Mouse (Mus musculus) neural tube, embryonic 12.5 days (tissue): ENCODE measurements at regions not wholly inside any gene's neighbourhood (a gene's known extent, or its start where the extent isn't known, plus 50 kb on each side); places are given as distances from the start of the nearest gene placed in this dataset.

Experiments used
- ATAC-seq: fragments of 200-750 bp; cut with Nextera tagmentation; 2 replicates; pipeline ENCODE4 v1.8.0; 2017; ENCODE audit warnings: low read depth, mild to moderate bottlenecking, moderate TSS enrichment, moderate library complexity; ENCODE audit not compliant: low FRiP score
- H3K27ac ChIP-seq: fragments of 300-500 bp; sonication (generic); 2 replicates; pipeline ENCODE4 v1.5.1; 2016
- H3K27me3 ChIP-seq: fragments of 300-500 bp; sonication (generic); replicated peaks from 2 replicates; pipeline ENCODE4 v1.6.1; 2016; ENCODE audit warnings: mild to moderate bottlenecking
- H3K36me3 ChIP-seq: fragments of 300-500 bp; sonication (generic); 2 replicates; pipeline ENCODE4 v1.6.1; 2016; ENCODE audit warnings: mild to moderate bottlenecking
- H3K4me1 ChIP-seq: fragments of 300-500 bp; sonication (generic); 2 replicates; pipeline ENCODE4 v1.6.1; 2016
- H3K4me2 ChIP-seq: fragments of 300-500 bp; sonication (generic); replicated peaks from 2 replicates; pipeline ENCODE4 v1.6.1; 2016; ENCODE audit warnings: mild to moderate bottlenecking
- H3K4me3 ChIP-seq: fragments of 300-500 bp; sonication (generic); 2 replicates; pipeline ENCODE4 v1.5.1; 2016
- H3K9ac ChIP-seq: fragments of 300-500 bp; sonication (generic); 2 replicates; pipeline ENCODE4 v1.6.1; 2016; ENCODE audit warnings: mild to moderate bottlenecking
- H3K9me3 ChIP-seq: fragments of 300-500 bp; sonication (generic); 2 replicates; pipeline ENCODE4 v1.6.1; 2016; ENCODE audit warnings: mild to moderate bottlenecking
- WGBS: fragments of 180-500 bp; shearing (Covaris S2); methylation state at CpG from one replicate; pipeline ENCODE4 v1.1.7; 2016; 5-methylcytosine and 5-hydroxymethylcytosine counted together

DNA sequence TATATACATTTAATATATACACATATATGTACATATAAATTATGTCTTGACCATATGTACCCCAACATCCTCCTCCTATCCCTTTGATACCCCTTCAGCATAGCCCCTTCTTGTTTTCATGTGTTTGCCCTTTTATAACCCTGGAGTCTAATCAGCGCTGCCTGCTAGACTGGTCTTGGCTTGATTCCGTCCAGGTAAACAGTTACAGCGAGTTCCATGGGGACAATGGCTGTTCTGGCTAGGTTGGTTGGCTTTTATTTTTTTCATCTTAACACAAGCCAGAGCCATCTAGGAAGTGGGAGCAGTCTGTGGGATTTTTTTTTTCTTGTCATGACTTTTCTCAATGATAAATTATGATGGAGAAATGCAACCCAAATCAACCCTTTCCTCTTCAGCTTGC, 79.6 kb upstream of the Id2 start:
- no peak overlapping the region for H3K27ac ChIP-seq
- H3K4me1 ChIP-seq = no peaks in the 10 kb centered on the region
- H3K4me2 ChIP-seq = no peak overlapping the region
- no peak overlapping the region for H3K9ac ChIP-seq
- H3K27me3 ChIP-seq = no peaks in the 10 kb centered on the region
- H3K9me3 ChIP-seq = no peaks in the 10 kb centered on the region
- H3K36me3 ChIP-seq = no peaks in the 10 kb centered on the region
- no peak for ATAC-seq
- no peak overlapping the region for H3K4me3 ChIP-seq
- WGBS = 94% methylated on average over 3 of the region's 3 CpGs

DNA sequence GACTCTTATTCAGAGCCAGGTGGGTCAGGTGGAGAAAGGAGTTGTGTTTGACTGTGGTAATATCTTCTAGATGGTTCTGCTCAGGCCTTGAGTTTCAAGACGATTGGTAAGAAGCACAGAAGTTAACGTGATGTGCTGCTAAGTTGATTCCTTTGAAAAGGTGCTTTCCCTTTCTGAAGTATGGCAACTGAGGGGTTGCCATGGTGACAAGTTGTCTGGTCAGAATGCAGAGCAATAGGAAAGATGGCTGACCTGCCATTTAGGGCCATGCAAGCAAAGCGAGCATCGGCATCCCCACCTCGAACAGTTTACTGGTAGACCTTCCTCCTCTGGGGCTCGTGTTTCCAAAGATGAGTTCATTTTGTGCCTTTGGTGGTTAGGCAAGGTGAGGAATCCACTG, 76.1 kb upstream of the Id2 start:
- Histone ChIP-seq H3K36me3 (no peaks in the 10 kb centered on the region), H3K4me2 (no peak overlapping the region), H3K9ac (no peak overlapping the region), H3K27ac (no peak overlapping the region), H3K9me3 (no peaks in the 10 kb centered on the region), H3K27me3 (no peaks in the 10 kb centered on the region), H3K4me3 (no peak overlapping the region), H3K4me1 (no peaks in the 10 kb centered on the region)
- no peak for ATAC-seq
- WGBS = 82% methylated on average over 6 of the region's 6 CpGs

DNA sequence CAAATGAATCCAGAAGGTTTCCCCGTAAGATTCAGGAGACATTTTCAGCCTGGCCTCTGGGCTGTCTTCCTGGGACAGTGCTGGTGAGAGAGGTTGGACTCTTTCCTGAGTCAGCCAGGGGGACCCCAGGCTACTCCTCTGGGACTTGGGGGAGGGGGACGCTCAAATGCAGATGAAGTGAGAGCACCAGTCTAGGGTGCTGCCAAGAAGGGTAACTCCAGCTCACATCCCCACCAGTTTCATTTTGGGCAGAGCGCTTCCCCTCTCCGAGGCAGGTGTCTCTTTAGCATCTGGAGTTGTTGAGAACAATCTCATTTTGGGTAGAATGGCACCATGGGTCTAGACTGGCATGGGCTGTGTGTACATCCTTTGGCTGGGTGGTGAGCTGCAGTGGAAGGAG, 75.5 kb upstream of the Id2 start:
- Histone ChIP-seq H3K27me3 (no peaks in the 10 kb centered on the region), H3K4me2 (no peak overlapping the region), H3K36me3 (no peaks in the 10 kb centered on the region), H3K27ac (no peak overlapping the region), H3K9ac (no peak overlapping the region), H3K4me1 (no peaks in the 10 kb centered on the region), H3K9me3 (no peaks in the 10 kb centered on the region), H3K4me3 (no peak overlapping the region)
- no peak for ATAC-seq
- 90% methylated on average over 4 of the region's 4 CpGs for WGBS

DNA sequence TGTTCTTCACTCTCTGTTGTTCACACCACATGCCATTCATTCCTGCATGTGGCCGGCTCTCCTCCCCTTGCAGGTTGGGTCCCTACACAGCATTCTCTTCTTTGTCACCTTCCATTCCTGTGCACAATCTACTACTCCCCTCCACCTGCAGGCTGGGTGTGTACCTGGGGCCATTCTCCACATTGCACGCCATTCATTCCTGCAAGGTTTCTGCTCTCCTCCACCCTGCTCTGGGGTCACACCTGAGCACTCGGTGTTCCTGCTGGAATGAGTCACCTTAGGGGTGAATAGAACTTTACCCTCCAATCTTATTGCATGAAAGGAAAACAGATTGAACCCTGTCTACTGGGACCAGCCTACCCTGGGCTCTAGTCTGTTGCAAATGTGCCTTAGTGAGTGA, 72.7 kb upstream of the Id2 start:
- 84% methylated on average over 3 of the region's 3 CpGs for WGBS
- Histone ChIP-seq H3K36me3 (no peaks in the 10 kb centered on the region), H3K9ac (no peak overlapping the region), H3K27ac (no peak overlapping the region), H3K4me1 (no peaks in the 10 kb centered on the region), H3K9me3 (no peaks in the 10 kb centered on the region), H3K4me3 (no peak overlapping the region), H3K27me3 (no peaks in the 10 kb centered on the region), H3K4me2 (no peak overlapping the region)
- ATAC-seq = no peak

DNA sequence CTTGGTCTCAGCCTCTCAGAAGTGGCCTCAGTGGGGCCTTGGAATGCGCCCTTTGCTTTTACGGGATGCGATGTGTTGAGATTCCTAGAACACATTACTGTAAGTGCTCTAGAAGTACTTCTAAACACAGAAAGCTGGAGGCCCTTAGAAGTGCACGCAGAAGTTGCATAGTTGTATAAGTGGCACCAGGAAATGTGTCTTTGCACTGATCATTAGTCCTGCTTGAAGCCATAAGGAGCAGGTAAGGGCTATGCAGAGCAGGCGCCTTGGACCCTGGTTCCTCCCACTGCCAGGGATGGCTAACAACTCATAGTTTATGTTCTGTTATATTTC, 71.2 kb upstream of the Id2 start:
- Histone ChIP-seq H3K9me3 (no peaks in the 10 kb centered on the region), H3K4me2 (no peak overlapping the region), H3K9ac (no peak overlapping the region), H3K36me3 (no peaks in the 10 kb centered on the region), H3K27ac (no peak overlapping the region), H3K27me3 (no peaks in the 10 kb centered on the region), H3K4me1 (peaks cover 9% of the 10 kb centered on the region), H3K4me3 (no peak overlapping the region)
- WGBS = 94% methylated on average over 5 of the region's 5 CpGs
- ATAC-seq = no peak

DNA sequence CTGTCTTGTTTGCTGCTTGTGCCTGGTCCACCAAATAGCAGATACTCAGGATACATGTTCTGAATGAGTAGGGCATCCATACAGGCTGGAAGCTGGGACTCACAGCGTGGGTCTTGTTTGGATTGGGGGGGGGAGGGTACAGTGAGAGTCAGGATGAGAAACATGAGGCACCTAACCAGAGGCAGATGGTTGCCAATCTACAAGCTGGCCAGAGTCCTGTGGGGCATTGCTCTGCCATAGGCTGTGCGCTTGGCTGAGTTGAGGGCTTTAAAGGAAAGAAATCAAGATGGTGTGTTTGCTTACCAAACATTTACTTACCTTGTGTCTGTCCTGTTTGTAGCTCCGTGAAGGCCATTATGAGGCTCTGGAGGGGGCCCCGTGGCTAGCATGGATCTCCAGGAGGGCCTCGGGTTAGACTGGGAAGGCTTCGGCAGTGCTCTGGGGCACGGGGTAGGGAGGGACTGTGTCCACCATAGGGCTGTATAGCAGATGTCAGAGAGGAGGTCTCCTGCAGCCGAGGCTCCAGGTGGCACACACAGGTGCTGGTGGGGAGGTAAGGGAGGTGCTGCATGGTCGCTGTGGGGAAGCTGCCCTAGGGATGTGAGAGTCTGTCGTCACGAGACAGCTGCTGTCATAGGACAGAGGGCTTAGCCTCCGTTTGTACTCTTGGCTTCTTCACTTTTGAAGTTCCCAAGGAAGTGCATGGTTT, 70.7 kb upstream of the Id2 start:
- WGBS = 74% methylated on average over 12 of the region's 12 CpGs
- no peak overlapping the region for H3K4me2 ChIP-seq

DNA sequence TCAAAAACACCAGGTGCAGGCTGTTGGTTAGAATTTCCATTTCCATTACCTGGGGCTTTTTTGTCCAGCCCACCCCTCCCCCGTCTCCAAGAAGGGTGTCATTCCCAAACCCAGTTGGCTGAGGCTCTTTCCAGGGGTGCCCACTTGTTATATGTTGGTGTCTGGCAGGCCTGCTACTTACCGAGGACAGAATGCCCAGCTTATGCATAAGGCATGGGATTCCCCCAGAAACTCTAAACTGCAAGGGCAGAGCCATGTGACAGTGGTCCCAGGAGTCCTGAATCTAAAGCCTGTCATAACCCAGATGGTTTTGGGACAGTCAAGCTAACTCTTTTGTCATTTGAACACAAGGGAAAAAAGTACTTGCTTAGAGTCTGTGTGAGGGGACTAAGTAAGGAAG, 69.6 kb upstream of the Id2 start:
- Histone ChIP-seq H3K36me3 (no peaks in the 10 kb centered on the region), H3K4me2 (no peak overlapping the region)
- 82% methylated on average over 2 of the region's 2 CpGs for WGBS

More for the DNA sequence above, 70.7 kb upstream of the Id2 start:
- Histone ChIP-seq H3K27me3 (no peaks in the 10 kb centered on the region), H3K4me3 (no peak overlapping the region), H3K9me3 (no peaks in the 10 kb centered on the region), H3K4me1 (peaks cover 10% of the 10 kb centered on the region), H3K27ac (no peak overlapping the region), H3K36me3 (no peaks in the 10 kb centered on the region), H3K9ac (no peak overlapping the region)
- no peak for ATAC-seq

DNA sequence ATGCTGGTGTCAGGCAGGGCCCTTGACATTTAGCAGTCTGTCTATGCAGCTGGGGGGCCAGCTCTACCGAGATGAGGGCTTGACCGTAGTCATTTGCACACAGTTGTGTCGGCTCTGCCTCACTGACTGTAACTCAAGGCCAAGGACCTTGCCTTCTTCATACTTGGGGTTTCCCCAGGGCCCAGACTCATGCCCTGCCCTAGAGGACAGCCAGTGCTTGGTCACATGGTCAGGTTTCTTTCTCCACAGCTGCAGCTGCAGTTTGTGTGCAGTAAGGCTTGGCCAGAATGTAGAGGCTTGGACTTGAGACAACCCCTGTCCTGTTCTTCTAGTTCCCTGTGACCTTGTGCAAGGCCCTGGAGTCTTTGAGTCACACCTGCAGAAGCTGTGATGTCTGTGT, 68.7 kb upstream of the Id2 start:
- 92% methylated on average over 3 of the region's 3 CpGs for WGBS
- Histone ChIP-seq H3K9me3 (no peaks in the 10 kb centered on the region), H3K27ac (no peak overlapping the region)

More for the DNA sequence above, 69.6 kb upstream of the Id2 start:
- no peaks in the 10 kb centered on the region for H3K27me3 ChIP-seq
- H3K9ac ChIP-seq = no peak overlapping the region
- H3K4me1 ChIP-seq = peaks cover 10% of the 10 kb centered on the region
- no peaks in the 10 kb centered on the region for H3K9me3 ChIP-seq
- no peak for ATAC-seq
- H3K4me3 ChIP-seq = no peak overlapping the region
- H3K27ac ChIP-seq = no peak overlapping the region

DNA sequence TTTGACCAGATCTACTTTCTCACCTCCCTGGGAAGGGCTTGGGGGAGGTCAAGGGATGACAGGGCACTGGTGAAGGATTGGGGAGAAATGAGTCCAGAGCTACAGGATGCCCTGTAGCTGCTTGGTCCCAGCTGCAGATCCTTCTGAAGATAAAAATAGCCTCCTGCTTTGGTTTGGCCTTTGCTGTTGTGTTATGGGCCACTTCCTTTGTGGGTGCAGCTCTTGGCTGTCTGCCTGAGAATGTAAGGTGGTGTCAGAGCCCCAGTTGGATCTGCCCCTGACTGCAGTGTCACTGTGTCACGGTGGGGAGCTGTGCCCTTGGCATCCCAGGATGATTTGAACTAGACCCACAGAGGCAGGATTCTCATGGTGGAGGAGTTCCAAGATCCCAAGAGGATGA, 67.8 kb upstream of the Id2 start:
- 86% methylated on average over 1 of the region's 1 CpGs for WGBS
- no peaks in the 10 kb centered on the region for H3K9me3 ChIP-seq
- no peak overlapping the region for H3K27ac ChIP-seq
- ATAC-seq = no peak
- no peaks in the 10 kb centered on the region for H3K36me3 ChIP-seq
- H3K4me1 ChIP-seq = peaks cover 10% of the 10 kb centered on the region
- no peak overlapping the region for H3K9ac ChIP-seq
- H3K27me3 ChIP-seq = no peaks in the 10 kb centered on the region
- no peak overlapping the region for H3K4me2 ChIP-seq
- H3K4me3 ChIP-seq = no peak overlapping the region

More for the DNA sequence above, 68.7 kb upstream of the Id2 start:
- no peak overlapping the region for H3K9ac ChIP-seq
- no peaks in the 10 kb centered on the region for H3K36me3 ChIP-seq
- H3K27me3 ChIP-seq = no peaks in the 10 kb centered on the region
- no peak overlapping the region for H3K4me2 ChIP-seq
- peaks cover 10% of the 10 kb centered on the region for H3K4me1 ChIP-seq
- no peak for ATAC-seq
- H3K4me3 ChIP-seq = no peak overlapping the region

DNA sequence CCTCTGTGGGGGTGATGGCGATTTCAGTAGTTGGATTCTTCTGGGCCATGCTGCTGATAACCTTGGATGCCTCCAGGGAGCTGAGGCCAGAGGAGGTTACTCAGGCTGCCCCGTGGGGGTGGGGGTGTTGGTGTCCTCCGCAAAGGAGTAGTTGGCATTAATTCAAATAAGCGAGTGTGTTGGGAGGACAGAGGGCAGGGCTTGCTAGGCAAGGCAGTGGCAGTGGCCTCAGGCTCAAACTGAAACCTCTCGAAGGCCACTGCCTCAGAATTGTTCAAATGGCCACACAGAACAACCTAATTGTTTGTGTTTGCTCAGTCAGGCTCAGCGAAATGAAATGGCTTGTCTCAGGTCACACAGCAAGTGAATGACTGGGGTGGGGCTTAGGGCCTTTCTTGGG, 66.6 kb upstream of the Id2 start:
- WGBS = 21% methylated on average over 6 of the region's 6 CpGs
- no peaks in the 10 kb centered on the region for H3K27me3 ChIP-seq
- H3K36me3 ChIP-seq = no peaks in the 10 kb centered on the region
- no peak overlapping the region for H3K4me3 ChIP-seq
- H3K27ac ChIP-seq = no peak overlapping the region
- H3K4me2 ChIP-seq = no peak overlapping the region; the same call in 1 of the 2 replicates
- no peaks in the 10 kb centered on the region for H3K9me3 ChIP-seq
- peaks cover 10% of the 10 kb centered on the region for H3K4me1 ChIP-seq
- no peak for ATAC-seq
- 0 out of 2 replicates have a peak overlapping the region, but pooled peaks have one; percentile 33 for H3K9ac ChIP-seq

DNA sequence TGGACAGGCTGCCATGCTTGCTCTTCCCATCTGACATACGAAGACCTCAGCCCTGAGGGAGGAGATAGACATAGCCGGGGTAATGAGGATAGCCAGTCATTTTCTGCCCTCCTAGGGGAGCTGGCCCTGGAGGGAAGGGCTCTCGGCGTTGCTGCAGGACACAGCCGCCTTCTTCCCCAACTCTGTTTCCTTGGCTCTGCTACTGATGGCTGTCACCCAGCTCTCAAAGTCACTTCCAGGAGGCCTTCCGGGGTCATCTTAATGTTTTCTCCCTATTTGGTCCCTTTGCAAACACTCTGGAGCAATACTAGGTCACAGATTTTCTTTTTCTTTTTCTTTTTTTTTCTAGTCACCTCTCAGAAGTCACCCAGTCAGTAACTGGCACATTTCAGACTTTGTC, 65.9 kb upstream of the Id2 start:
- H3K4me2 ChIP-seq = no peak overlapping the region
- H3K27ac ChIP-seq = no peak overlapping the region
- peaks cover 10% of the 10 kb centered on the region for H3K4me1 ChIP-seq
- WGBS = 72% methylated on average over 6 of the region's 6 CpGs
- no peaks in the 10 kb centered on the region for H3K27me3 ChIP-seq
- H3K9me3 ChIP-seq = no peaks in the 10 kb centered on the region
- no peak overlapping the region for H3K4me3 ChIP-seq
- no peak overlapping the region for H3K9ac ChIP-seq
- no peak for ATAC-seq
- no peaks in the 10 kb centered on the region for H3K36me3 ChIP-seq

DNA sequence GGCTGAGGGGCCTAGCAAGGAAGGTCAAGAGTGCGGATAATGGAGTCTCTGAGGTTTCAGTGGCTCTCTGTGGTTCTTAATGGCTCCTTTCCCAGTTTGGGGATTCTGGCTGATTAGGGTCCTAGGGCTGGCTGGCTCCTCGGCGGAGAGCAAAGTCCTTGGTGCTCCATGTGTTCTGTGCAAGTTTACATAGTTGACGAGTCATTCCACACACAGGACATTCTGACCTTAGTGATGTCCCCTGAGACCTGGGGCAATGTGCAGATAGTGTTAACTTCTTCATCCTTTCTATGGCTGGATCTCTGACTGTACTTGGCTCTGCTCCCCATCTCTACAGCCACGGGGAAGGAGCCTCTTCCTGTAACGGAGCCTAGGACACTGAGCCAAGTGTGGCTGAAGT, 65.0 kb upstream of the Id2 start:
- Histone ChIP-seq H3K36me3 (no peaks in the 10 kb centered on the region), H3K9me3 (no peaks in the 10 kb centered on the region), H3K4me1 (peaks cover 10% of the 10 kb centered on the region), H3K9ac (no peak overlapping the region), H3K27me3 (0 out of 2 replicates have a peak, but pooled peaks cover 5% of the 10 kb centered on the region), H3K4me2 (no peak overlapping the region), H3K27ac (no peak overlapping the region), H3K4me3 (no peak overlapping the region)
- whole genome bisulfite sequencing = 89% methylated on average over 6 of the region's 6 CpGs
- no peak for ATAC-seq
